Mouse (Mus musculus): ENCODE results near the gene Fam110c. TPM values are rescaled to one million over a fixed set of nuclear protein-coding genes. Genes with fewer than 3 reads are reported as not detected.

Fam110c gene
- polyA plus RNA-seq, 1 experiment from 2014 or later, result 0.29 TPM

DNA sequence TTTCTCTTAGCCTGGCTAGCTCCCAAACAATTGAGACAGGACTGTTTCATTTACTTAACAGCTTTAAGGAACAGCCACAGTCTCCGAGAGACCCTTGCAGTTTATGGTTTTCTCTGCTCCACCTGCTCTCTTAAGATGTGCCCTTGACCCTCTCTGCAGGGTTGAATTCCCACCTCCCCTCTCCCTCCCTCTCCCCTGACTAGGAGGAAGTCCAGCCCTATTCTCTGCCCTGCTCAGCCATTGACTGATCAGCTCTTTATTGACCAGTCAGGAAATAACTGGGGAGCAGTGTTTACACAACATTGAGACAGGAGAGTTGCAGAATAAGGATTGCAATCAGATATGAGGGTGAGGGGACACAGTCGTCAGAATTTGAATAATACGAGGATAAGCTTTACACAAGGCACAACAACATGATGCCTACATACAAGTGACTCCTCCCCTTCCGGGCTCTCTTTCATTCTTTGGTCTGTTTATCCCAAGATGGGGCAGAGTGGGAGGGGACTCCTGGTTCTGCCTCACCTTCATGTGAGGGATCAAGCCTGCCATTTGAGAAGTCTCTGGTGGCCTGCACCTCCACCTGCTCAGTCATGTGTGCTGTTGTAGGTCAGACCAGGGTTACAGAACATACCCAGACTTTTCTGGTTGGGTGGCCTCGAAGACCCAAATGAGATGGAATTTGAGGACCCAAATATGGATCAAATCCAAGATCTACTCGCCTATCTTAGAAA is 49.4 kb downstream of the Fam110c start:
- Histone ChIP-seq H3K4me1 (no peaks in the 10 kb centered on the region), H3K4me3 (no peak overlapping the region), H3K9me3 (no peaks in the 10 kb centered on the region), H3K36me3 (no peaks in the 10 kb centered on the region), H3K9ac (no peak overlapping the region), H3K27me3 (no peaks in the 10 kb centered on the region), H3K27ac (no peak overlapping the region), H3K4me2 (no peak overlapping the region)
- no peak for ATAC-seq (ENCODE audit: insufficient number of reproducible peaks, low FRiP score, low TSS enrichment, low read depth)
- 58% methylated on average over 6 of the region's 6 CpGs for WGBS

DNA sequence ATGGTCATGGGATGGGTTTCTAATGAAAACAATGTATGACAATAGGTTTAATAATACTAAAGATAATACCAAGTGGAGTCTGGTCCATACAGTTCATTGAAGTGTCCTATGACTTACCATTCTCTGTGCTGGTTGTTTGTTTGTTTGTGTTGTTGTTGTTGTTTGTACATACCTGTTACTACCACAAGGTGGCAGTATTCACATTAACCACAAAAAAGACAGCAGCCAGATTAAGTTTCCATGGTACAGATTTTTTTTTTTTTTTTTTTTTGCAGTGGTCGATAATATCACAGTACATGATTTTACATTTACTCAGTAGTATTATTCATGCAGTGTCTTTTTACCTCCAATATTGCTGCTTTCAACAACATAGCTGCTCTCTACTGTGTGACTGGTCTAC is 52.4 kb downstream of the Fam110c start:
- no peak for ATAC-seq (ENCODE audit: insufficient number of reproducible peaks, low FRiP score, low TSS enrichment, low read depth)
- WGBS, result 13% methylated on average over 1 of the region's 1 CpGs
- H3K4me3 ChIP-seq, result no peak overlapping the region
- H3K4me2 ChIP-seq, result no peak overlapping the region
- H3K9me3 ChIP-seq, result no peaks in the 10 kb centered on the region
- H3K27me3 ChIP-seq, result no peaks in the 10 kb centered on the region
- H3K9ac ChIP-seq, result no peak overlapping the region
- H3K36me3 ChIP-seq, result no peaks in the 10 kb centered on the region
- no peaks in the 10 kb centered on the region for H3K4me1 ChIP-seq
- no peak overlapping the region for H3K27ac ChIP-seq

DNA sequence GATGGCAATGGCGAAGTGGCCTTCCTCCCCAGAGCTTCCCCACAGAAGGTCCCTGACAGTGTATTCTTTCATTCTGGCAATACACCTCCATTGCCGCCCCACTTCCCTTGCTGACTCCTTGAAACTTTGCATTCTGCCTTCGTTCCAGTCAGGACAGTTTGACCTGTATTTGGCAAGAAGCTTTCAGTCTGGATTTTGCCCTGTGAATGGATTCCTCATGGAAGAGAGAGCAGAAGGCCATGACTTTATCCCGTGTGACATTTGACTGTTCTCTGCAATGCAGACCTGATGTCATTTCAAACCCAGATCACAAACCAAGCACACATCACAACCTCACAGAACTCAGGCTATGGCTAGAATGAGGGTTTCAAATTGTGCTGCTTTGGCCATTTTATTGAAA is 55.9 kb downstream of the Fam110c start:
- no peaks in the 10 kb centered on the region for H3K9me3 ChIP-seq
- no peak overlapping the region for H3K9ac ChIP-seq
- no peak overlapping the region for H3K27ac ChIP-seq
- H3K4me1 ChIP-seq, result no peaks in the 10 kb centered on the region
- H3K27me3 ChIP-seq, result no peaks in the 10 kb centered on the region
- WGBS, result 87% methylated on average over 4 of the region's 4 CpGs
- no peak overlapping the region for H3K4me2 ChIP-seq
- H3K36me3 ChIP-seq, result no peaks in the 10 kb centered on the region
- no peak overlapping the region for H3K4me3 ChIP-seq
- ATAC-seq (ENCODE audit: insufficient number of reproducible peaks, low FRiP score, low TSS enrichment, low read depth), result no peak

Other genes with a start within 250 kb of the Fam110c start
- 1.5 and 2.1 TPM in 2 replicates for gene Alkal2, start 189.5 kb upstream of the Fam110c start, polyA plus RNA-seq (2015; fragmentation: Nextera tagmentation; extraction: Ambion mirVana)
- gene Acp1, start 162.3 kb upstream of the Fam110c start, polyA plus RNA-seq (2015; fragmentation: Nextera tagmentation; extraction: Ambion mirVana), result 132 and 146 TPM in 2 replicates
- gene Sh3yl1, start 162.2 kb upstream of the Fam110c start, polyA plus RNA-seq (2015; fragmentation: Nextera tagmentation; extraction: Ambion mirVana), result 14.7 and 15.3 TPM in 2 replicates
- not detected in 2 replicates for gene Gm6993, start 166.9 kb downstream of the Fam110c start, polyA plus RNA-seq (2015; fragmentation: Nextera tagmentation; extraction: Ambion mirVana)
- gene Lamb1, start 191.4 kb downstream of the Fam110c start, polyA plus RNA-seq (2015; fragmentation: Nextera tagmentation; extraction: Ambion mirVana), result 68.1 and 71.0 TPM in 2 replicates